Mouse (Mus musculus) frontal cortex, postnatal 36 days (tissue): ENCODE measurements at regions not wholly inside any gene's neighbourhood (a gene's known extent, or its start where the extent isn't known, plus 50 kb on each side); places are given as distances from the start of the nearest gene placed in this dataset.

ENCODE experiments used
- DNase-seq, 2 experiments: peaks; one replicate each; pipeline ENCODE4 v3.0.0; 2022; ENCODE audit warnings: low spot score in 2 of 2

DNA sequence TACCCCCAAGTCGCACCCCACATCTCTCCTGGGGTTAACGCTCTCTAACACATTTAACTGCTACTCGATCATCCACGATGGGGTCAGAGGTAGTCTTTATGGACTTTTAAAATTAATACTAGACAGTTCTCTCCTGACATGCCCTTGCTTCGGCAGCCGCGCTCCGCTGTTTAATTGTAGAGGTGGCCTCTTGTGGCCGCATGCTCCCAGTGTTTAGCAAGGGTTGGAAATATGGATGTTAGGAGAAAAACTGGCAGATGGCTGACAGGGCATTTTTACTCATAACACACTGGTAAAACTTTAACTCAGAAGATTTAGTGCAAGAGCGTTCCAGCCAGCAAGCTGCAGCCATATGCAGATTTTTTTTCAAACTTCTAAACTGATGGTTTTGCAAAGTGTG lies 242.7 kb downstream of the Tshz3 start:
- DNase-seq = no peak

DNA sequence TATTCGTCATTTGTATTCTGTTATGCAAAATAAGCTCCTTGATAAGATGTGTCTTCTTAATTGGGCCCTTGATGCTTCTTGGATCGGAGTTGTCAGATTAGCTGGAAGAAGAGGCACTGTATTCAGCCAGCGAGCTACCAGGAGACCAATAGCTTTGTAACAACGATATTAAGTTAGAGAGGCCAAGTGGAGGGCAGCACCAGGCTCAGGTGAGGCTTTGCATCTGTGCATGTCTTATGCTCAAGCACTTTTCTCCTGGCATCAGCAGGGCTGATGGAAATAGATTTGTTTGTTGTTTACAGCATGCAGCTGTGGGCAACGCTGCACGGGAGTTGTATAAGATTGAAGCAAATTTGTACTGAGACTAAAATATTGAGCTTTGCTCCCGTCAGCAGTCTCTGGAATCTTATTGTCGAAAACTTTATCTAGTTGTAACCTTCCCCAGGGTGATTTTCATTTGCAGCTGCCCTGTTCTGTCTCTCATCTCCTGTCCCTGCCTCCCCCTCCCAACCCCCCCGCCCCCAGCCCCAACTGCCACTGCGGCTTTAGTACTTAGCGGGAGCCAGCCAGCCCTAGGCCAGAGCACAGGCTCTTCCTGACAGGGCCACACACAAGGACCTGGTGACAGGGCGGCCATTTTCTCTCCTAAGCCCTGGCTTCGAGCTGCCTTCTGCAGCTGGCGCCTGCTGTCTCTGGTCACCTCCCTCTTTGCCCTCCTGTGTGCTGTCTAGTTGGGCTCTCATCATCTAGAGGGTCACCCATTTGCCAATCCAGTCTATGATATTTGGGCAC lies 247.3 kb downstream of the Tshz3 start:
- no peak for DNase-seq

DNA sequence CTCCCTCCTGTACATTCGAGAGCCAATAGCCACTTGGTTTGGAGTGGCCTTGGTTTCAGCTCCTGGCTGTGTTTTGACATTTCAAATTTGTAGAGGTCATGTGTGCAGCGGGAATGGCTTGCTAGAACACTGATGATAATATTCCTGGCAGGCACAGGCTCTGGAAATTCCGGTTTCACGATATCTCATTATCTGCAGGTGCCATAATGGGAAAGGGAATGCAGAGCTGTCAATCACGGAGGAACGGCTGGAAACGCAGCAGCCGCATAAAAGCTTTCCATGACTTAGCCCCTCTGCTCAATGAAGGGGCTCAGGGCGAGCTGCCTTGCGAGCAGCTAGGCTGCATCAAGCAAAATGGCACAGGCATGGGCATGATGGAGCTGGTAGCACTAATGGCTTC lies 251.6 kb downstream of the Tshz3 start:
- no peak for DNase-seq

DNA sequence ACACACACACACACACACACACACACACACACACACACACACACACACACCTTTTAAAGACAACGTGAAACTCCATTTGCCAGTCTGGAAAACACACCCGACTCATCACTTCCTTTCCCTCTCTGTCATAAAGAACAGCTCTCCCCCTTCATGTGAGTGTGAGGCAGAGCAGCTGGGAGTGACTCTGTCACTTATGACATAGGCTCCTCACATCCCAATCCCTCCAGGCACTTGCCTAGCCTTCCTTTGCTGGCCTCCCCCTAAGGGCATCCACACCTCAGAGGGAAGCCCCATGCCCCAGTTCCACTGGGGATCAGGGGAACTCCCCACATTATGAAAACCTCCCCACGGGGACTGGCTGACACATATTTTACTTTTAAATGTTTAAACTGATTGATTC lies 257.5 kb downstream of the Tshz3 start:
- no peak for DNase-seq

DNA sequence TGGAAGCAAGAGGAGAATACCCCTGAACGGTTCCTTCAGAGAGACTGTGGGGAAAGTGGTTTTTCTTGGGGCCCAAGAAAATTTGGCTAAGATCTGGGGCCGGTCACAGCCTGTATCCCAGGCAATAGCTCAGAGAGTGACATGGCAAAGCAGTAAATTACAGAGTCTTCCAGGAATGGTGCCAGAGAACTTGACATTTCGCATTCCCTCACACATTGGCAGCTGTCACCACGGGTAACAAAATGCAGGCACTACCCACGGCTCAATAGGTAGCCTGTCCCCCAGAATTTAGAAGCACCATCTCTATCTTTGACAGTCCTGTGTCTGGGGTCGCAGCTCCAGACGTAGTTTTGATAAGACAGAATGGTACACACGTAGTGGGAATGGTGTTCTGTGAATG lies 260.3 kb downstream of the Tshz3 start:
- DNase-seq = no peak

DNA sequence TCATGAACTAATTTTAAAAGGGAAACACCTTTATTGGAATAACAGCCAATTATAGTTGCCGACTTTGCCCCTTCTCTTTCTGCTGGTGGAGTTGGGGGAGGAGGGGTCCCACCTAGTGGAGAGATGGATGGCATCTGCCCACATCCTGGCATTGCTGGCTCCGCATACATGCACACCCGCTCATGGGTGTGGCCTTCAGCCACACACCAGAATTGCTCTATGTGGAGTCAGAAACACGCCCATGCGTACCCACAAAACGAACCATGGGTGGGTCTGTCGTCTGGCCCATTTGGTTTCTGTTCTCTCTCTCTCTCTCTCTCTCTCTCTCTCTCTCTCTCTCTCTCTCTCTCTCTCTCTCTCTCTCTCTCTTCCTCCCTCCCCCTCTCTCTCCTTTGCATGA lies 273.9 kb downstream of the Tshz3 start:
- no peak for DNase-seq

DNA sequence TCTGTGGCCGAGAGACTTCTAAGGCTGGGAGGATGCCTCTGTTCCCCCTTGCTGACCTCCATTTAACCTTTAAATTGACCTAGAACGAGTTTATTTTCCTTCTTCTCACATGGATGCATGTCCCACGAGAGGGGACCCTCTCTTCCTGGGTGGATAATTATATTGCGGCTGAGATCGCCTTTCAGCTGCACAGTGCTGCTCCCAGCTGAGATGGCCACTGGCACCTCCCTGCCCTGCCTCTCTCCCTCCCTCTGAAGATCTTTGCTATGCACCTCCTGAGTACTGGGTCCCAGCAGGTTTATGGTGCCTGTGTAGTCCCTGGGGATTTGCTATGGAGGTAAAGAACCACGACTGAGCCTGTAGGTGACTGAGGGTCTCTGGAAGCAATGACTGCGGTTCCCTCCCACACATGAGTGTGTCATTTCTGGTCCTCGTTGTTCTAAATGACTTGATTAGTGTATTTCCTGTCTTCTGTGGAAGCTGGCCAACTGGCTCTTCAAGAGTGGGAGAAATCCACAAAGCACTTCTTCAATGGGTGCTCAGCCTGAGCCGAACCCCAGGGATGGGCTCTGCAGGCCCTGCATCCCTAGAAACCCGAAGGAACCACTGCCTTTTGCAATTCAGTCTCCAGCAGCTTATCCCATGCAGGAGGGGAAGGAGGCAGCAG lies 275.9 kb downstream of the Tshz3 start:
- no peak for DNase-seq

DNA sequence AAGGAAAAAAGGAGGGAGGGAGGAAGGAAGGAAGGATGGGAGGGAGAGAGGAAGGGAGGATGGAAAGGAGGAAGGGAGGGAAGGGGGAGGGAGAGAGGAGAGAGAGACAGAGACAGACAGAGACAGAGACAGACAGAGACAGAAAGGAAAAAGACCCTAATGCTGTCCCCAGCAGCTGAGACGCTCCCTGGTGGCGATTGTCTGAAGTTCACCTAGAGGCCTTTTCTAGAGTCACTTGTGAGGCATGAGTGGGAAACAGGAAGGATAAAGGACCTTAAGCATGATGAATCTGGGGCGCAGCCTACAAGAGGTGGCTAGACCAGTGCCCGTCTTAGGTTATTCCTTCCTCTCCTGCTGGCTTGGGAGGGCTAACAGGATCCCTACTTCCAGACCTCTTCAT lies 276.7 kb downstream of the Tshz3 start:
- DNase-seq = peak in 1 of 2 experiments; percentile 23

DNA sequence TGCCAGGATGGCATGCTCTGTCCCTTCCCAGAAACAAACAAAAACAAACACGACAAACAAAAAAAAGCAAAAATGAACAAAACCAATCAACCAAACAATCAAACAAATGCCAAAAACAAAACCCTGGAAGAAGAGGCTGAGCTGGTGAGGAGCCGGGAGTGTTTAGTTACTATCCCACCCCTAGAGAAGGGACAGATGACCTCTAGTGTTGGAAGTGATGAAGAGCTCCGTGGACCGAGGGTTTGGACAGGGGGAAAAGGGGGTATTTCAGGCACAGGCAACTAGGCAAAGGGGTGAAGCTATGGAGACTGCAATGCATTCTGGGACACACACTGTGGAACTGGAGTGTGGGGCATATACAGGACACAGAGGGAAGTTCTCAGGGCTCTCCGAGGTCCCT lies 277.6 kb downstream of the Tshz3 start:
- no peak for DNase-seq

DNA sequence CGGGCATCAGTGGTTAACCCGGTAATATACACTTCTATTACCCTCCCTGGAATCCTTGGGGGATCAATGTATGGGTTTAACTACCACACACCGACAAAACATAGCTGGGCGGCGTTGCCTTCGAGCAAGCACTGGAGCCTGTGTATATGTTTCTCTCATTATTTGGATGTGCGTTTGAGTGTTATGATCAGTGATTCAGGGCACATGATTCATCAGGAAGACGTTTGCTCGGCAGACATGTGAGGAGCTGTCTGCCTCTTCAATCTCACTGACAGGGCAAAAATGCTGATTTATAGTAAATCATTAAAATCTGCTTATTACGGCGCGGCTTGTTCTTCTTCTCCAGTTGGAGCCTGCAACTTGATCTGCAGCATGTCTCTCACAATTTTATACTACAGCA lies 279.9 kb downstream of the Tshz3 start:
- no peak for DNase-seq

DNA sequence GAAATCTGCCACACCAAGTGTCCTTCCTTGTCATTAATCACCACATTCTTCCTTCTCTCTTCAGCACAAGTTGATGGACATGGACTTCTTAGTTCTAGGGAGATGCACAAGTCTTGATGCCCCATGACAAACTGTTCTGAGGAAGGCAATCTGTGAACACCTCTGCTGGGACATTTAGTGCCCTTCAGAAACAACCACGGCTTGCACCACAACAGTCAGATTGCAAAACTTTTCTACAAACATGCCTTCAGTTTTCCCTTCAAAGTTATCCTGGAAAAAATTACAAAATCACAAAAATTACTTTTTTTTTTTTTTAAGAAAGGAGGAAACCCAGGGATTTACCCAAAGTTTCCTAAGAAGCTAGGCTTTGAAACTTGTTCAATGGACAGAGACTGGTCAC lies 291.5 kb downstream of the Tshz3 start:
- no peak for DNase-seq

DNA sequence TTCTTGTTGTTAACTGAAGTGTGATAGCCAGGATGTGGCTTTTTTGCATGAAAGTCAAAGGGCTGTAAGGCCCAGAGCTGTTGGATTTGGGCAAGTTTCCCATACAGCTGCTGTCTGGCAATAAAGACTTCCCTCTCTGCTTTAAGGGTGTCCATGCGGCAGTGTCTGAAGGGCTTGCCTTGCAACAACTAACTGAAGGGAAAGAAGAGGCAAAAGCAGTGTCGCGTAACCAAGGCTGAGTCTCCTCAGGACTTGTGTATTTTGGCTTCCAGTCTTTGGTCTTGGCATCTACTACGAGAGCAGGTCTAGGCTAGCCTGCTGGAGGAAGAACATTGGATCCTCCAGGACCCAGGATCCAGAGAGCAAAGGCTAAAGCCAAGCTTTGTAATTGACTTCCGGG lies 306.7 kb downstream of the Tshz3 start:
- no peak for DNase-seq

DNA sequence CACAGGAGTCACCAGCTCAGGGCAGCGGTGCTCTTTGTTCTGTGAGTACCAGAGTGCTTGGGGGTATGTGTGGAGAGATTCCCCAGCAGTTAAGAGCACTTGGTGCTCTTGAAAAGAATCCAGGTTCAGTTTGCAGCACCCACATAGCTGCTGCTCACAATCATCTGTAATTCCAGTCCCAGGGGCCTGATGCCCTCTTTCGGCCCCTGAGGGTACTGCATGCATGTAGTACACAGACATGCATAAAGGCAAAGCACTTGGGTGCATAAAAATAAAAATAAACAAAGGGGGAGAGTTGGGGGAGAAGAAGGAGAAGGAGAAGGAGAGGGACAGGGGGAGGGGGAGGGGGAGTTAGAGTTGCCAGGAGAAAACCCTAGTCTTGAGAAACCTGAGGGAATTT lies 307.8 kb downstream of the Tshz3 start:
- DNase-seq = no peak

DNA sequence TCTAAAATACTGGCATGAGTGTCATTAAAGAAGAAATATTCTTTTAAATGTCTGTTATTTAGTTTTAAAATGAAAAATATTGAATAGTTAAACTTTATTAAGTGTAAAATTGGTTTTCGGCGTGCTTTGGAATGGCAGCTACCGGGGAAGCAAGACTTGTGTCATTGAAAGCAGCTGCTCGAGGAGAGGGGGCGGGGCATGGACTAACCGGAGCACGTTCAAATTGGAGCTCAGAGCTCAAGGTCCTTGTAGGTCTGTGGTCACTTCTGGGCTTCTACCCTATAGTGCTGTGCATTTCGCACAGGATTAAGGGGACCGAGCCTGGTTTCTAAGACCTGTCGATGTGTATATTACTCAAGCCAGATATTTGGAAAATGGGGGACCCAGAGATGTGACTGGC lies 309.0 kb downstream of the Tshz3 start:
- no peak for DNase-seq

DNA sequence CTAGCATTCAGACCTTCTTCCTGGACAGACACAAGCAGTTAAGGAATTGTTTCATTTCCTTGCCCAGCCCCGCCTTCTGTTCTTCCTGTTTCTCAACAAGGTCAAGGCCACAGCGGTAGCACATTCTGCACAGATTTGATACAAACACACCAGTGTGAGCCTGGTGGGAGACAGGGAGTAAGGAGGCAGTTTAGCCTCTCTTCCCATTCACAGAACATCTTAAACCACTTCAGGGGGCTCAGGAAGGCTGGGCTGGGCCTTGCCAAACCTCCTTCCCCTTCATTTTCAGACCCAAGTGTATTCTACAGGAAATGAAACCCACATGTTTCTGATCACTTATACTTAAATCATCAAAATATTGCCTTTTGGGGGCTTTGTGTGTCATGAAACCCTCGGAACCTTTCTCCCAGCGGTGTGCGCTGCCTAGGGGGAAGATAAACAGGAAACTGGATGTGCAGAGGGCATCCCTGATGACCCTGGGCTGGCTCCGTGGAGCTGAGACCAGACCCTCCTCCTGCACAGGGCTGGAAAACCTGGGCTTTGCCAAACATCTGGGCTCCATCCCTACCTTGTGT lies 313.3 kb downstream of the Tshz3 start:
- no peak for DNase-seq

DNA sequence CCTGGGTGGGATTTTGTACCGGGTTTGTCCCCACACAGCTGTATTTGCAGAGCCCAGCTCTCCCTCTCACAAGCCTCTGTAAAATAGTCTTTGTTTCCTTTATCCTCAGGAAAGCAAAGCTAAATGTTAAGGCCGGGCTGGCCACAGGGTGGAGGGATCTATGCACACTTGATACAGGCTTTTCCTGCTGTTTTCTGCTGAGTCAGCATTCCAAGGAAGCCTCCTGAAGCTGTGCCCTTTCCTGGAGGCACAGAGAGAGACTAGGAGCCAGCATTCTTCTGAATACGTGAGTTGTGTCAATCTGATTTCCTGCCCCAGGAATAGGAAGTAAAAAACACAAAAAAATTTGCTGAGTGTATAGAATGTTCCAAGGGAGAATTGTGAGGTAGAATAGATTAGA lies 322.2 kb downstream of the Tshz3 start:
- DNase-seq = no peak

DNA sequence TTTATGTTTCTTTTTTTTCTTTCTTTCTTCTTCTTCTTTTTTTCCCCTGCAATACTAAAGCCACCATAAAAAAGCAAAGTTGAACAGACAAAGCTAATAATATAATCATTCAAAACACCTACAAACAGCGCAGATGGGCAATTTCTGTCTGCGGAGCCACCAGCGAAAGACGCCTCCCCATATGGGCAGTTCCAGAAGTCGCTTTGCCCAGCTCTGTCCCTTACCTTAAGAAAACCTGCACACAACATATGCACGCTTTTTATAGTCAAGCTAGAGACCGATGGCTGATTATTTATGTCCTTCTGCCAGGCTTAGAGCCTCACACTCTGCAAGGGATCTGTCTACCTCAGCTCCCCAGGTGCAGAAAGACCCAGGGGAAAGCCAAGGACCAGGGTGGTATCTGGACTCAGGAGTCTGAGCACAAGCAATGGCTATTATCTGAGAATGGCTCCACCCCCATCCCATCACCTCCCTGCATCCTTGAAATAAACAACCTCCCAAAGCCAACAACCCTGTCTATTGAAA lies 326.6 kb downstream of the Tshz3 start:
- DNase-seq = peak in 1 of 2 experiments; percentile 16

DNA sequence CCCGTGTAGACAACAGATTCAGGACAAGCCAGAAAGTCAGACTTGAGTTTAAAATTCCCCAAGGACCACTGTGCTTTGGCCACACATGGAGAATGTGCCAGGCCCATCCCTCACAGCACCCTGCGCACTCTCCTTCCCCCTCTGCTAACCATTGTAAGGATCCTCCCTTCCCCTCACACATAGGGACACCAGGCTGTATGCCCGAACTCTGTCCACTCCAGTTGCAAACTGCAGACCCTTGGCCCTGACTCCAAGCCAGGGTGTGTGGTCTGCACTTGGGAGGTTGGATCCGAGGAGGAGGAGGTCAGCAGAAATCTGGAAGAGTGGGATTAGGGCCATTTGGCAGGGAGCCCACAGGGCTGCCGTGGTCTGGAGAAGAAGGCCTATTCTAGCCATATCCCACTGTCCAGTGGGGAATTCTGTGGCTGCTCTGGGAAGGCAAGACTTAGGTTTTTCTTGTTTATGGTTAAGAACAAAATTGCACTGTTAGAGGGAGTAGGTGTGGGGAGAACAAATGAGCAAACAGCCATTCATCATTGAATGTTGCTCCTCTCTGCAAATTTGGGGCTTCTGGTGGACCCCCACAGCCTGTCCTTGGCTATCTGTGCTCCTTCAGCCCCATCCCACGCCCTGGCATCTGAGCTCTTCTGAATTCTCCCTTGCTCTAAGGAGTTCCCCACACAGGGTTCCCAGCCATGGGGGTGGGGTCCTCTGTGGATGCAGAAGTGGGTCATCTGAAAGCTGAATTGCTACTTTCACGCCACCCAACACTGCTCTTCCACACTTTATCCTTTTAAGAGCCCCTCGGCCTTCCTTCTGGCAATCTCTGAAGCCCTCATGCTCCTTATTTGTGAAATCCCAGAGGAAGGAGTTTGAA lies 366.9 kb downstream of the Tshz3 start:
- DNase-seq = no peak

DNA sequence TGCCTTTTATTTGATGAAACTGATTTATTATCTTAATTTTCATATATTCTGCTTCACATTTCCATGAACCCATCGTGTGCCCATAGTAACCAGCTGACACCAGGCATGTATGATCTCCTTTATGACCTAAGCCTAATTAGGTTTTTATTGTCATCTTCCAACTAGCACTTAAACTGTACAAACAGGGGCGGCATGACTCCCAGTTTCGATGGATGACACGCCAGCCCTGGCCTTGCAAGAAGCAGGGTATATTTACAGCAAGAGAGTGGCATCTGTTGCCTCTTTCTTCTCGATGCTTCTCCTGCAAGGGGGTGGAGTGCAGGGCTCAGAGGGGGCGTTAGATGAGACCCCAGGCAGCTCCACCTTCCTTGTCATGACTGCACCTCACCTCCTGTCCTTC lies 379.8 kb downstream of the Tshz3 start:
- no peak for DNase-seq

DNA sequence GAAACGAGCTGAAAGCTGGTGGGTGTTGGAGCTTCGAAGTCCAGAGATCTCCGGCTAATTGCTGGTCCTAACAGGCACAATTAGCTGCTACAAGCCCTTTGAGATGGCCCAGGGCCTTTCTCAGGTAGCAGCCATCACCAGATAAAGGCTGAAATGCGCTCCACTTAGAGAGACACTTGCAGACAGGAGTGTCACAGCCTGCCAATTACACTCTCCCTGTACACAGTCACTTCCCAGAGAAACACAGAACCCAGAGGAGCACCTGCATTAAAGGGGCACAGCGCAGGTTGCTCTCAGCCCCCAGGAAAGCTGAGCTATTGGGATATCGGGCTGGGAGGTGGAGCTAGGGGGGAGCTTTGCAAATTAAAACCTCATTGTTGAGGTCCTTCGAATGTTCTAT lies 380.2 kb downstream of the Tshz3 start:
- DNase-seq = no peak

DNA sequence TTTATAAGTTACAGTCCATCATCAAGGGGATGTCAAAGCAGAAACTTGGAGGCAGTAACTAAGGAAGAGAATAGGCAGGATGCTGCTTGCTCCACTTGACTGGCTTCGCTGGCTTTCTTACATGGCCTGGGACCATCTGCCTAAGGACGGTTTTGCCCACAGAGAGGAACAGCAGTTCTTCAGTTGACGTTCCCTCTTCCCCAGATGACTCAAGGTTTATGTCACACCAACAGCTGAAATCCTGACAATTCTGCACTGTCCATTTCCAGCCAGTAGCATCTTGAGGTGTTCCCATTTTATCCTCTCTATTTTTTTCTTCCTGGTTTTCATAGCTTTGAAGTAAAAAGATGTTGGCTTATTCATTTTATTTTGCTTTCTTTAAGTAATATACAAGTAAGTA lies 391.8 kb downstream of the Tshz3 start:
- DNase-seq = no peak

DNA sequence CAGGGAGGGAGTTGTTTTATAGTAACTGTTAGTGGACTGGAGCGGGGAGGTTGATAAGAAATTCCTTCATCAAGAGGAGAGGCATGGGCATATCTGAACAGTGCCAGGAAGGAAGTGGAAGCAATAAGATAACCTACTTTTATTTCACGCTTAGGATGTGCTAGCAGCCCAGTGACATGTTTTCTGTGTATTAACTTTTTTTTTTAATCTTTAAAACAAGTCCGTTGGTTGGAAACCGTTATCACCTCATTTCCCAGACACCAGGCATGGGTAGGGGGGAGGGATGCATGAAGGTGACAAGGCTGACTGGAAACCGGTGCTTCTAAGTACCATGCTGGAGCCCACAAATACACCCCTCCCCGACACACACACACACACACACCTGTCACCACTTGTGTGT lies 394.7 kb downstream of the Tshz3 start:
- no peak for DNase-seq
